Mouse (Mus musculus) lung, adult 2 months (tissue): ENCODE measurements around the gene Galnt6. TPM values are rescaled to one million over a fixed set of nuclear protein-coding genes. Genes with fewer than 3 reads are reported as not detected.

Experiments used
- DNase-seq: peaks from one replicate; pipeline ENCODE4 v3.0.0; 2022
- H3K4me1 ChIP-seq: fragments of 200-500 bp; 2 replicates; pipeline ENCODE4 v1.6.1; 2011; ENCODE audit warnings: low read length; ENCODE audit not compliant: control insufficient read depth, insufficient read depth
- H3K4me3 ChIP-seq: fragments of 200-500 bp; replicated peaks from 2 replicates; pipeline ENCODE3; 2011; ENCODE audit warnings: low read depth, mild to moderate bottlenecking, control low read depth, low read length; ENCODE audit errors: extremely low read depth
- CTCF ChIP-seq: fragments of 200-500 bp; IDR thresholded peaks from 2 replicates; pipeline ENCODE4 v1.5.1; 2011; ENCODE audit warnings: mild to moderate bottlenecking, low read length, control low read depth; ENCODE audit not compliant: insufficient read depth
- POLR2A ChIP-seq: fragments of 200-500 bp; IDR thresholded peaks from 2 replicates; pipeline ENCODE4 v1.6.1; 2011; ENCODE audit warnings: low read depth, mild to moderate bottlenecking, control low read depth, low read length, borderline replicate concordance; ENCODE audit errors: extremely low read depth
- WGBS: fragments of 180-500 bp; shearing (Covaris S2); methylation state at CpG from one replicate; pipeline ENCODE4 v1.1.7; 2018; 5-methylcytosine and 5-hydroxymethylcytosine counted together
- polyA plus RNA-seq: library from polyadenylated mRNA; depleted of rRNA; stranded (reverse); fragments of >200 nt; gene quantifications from 2 replicates; pipeline ENCODE4 v1.2.3, GENCODE M21; 2012

Galnt6 gene
- polyA plus RNA-seq, 1 experiment, result 4.0 TPM

- Histone ChIP-seq H3K4me1 (no peaks in the 10 kb centered on the region), H3K4me3 (no peak overlapping the region)
- TF ChIP-seq CTCF, result no peak
- TF ChIP-seq POLR2A, result no peak
- WGBS, result 67% methylated on average over 10 of the region's 10 CpGs
- DNase-seq, result no peak
Observed at GRCm38 (mm10) chr15:100698078-100698477, 31.1 kb downstream of the Galnt6 start.

DNA sequence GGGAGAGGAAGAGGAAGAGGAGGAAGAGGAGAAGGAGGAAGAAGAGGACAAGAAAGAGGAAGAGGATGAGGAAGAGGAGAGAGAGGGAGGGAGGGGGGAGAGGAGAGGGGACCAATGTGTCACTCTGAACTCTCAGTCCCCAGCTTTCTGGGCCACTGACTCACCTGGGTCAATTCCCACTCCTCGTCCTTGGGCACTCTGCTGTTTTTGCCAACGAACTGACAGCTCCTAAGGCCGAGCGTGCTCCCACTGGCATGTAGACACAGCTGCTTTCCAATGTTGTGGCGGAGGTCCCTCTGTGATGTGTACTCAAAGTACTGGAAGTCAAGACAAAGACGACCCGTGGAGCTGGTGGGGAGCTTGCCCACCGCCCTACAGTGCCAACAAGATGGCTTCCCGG is 34.8 kb downstream of the Galnt6 start:
- 83% methylated on average over 9 of the region's 9 CpGs for WGBS
- TF ChIP-seq CTCF, result no peak
- TF ChIP-seq POLR2A, result no peak
- H3K4me1 ChIP-seq, result no peaks in the 10 kb centered on the region
- no peak for DNase-seq
- no peak overlapping the region for H3K4me3 ChIP-seq

- 39% methylated on average over 3 of the region's 3 CpGs for WGBS
- TF ChIP-seq CTCF (no peak), POLR2A (no peak)
- Histone ChIP-seq H3K4me3 (no peak overlapping the region), H3K4me1 (no peaks in the 10 kb centered on the region)
- no peak for DNase-seq
Observed at GRCm38 (mm10) chr15:100691990-100692389, 37.2 kb downstream of the Galnt6 start.

DNA sequence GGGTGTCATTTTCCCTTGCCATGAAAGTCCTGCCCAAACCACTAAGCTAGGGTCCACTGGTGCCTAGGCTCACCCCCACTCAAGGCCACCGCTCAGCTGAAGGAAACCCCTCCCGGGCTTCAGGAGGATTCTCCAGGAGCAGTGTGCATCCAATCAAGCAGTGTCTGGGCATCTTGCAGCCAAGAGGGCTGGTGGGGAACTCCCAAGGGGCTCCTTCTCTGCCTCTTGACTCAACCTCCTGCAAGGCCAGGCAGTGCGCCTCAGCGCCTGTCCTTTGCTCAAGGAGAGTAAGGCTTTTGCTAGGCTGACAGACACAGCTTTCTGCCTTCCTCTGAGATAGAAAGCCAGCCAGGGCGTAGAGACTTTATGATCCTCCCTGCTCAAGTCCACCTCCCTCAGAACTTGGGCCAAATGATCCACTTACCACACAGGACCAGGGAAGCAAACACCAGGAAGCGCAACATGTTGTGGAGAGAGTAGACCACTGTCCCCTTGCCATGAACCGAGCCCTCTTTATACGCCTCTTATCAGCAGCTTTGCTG is 41.7 kb downstream of the Galnt6 start, which contains the start of gene Cela1:
TSS of gene Cela1 (minus strand) at position 492 of the 542 bp plus-strand sequence.
- 64% methylated on average over 8 of the region's 8 CpGs for WGBS
- no peak for TF ChIP-seq POLR2A
- no peak for TF ChIP-seq CTCF
- Histone ChIP-seq H3K4me1 (no peaks in the 10 kb centered on the region), H3K4me3 (no peak within 1 kb of the TSS)
- DNase-seq, result no peak

DNA sequence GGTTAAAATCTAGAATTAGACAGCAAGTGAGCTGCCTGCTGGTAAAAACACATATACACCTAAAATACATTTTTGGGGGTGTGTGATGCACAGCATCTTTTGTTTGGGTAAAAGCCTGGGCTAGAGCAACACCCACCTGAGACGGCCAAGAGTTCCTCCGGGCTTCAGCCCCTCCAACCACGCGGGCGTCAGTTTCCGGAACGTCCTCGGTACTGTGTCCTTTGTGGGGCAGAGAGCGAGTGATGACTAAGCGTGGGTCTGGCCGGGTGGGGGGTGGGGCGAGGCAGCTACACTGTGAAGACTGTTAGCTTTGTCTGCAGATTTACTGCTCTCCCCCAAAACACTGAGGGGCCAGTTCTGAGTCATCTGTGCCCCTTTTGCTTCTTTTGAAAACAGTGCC is 42.2 kb downstream of the Galnt6 start:
- WGBS, result 27% methylated on average over 12 of the region's 12 CpGs
- no peak for DNase-seq
- Histone ChIP-seq H3K4me3 (no peak overlapping the region), H3K4me1 (no peaks in the 10 kb centered on the region)
- TF ChIP-seq POLR2A (no peak), CTCF (no peak)

GRCm38 (mm10) chr15:100686434-100686833 is 42.7 kb downstream of the Galnt6 start:
- TF ChIP-seq POLR2A, result no peak
- TF ChIP-seq CTCF, result no peak
- WGBS, result 83% methylated on average over 6 of the region's 6 CpGs
- Histone ChIP-seq H3K4me1 (no peaks in the 10 kb centered on the region), H3K4me3 (no peak overlapping the region)
- no peak for DNase-seq

DNA sequence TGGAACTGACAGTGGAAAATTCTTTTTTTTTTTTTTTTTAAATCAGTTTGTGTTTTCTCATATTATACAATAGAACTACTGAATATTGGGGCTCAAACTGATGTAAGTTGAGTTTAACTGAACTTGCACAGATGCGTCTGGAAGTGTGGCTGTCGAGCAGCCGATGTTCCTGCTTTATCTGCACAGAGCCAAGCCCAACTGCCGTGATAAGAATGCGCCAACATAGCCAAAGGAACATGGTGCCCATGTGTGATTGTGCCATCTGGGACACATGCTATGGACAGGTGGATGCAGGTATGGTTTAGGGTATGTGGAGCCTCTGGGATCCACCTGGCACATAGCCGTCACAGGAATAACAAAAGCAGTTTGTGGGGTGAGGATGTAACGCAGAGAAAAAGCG is 43.3 kb downstream of the Galnt6 start:
- TF ChIP-seq CTCF (no peak), POLR2A (no peak)
- DNase-seq, result no peak
- Histone ChIP-seq H3K4me3 (no peak overlapping the region), H3K4me1 (no peaks in the 10 kb centered on the region)
- WGBS, result 84% methylated on average over 8 of the region's 8 CpGs

GRCm38 (mm10) chr15:100685255-100685654 is 43.9 kb downstream of the Galnt6 start:
- Histone ChIP-seq H3K4me1 (no peaks in the 10 kb centered on the region), H3K4me3 (no peak overlapping the region)
- DNase-seq, result no peak
- 26% methylated on average over 13 of the region's 13 CpGs for whole genome bisulfite sequencing
- TF ChIP-seq POLR2A (no peak), CTCF (no peak)

- Histone ChIP-seq H3K4me3 (no peak overlapping the region), H3K4me1 (no peaks in the 10 kb centered on the region)
- WGBS, result 46% methylated on average over 10 of the region's 10 CpGs
- TF ChIP-seq CTCF, result no peak
- no peak for TF ChIP-seq POLR2A
- DNase-seq, result no peak
Observed at GRCm38 (mm10) chr15:100684450-100684849, 44.7 kb downstream of the Galnt6 start.

DNA sequence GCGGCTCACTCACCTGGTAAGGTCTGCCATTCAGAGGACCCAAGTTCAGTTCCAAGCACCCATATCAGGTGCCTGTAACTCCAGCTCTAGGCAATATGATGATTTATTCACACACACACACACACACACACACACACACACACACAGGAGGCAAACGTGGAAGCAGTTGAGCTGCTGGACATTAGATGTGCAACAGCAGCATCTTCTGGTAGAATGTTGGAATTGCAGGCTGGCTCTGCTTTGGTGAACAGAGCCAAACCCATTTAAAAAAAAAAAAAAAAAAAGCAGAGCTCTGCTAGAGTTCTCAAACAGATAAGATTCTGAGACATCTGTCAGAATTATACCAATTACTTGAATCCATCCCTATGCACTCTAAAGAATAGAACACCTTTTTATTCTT is 46.1 kb downstream of the Galnt6 start:
- TF ChIP-seq CTCF (peak; percentile 77), POLR2A (no peak)
- peak; percentile 71 for DNase-seq
- Histone ChIP-seq H3K4me3 (no peak overlapping the region), H3K4me1 (no peaks in the 10 kb centered on the region)
- 47% methylated on average over 2 of the region's 2 CpGs for WGBS
